Mouse (Mus musculus): ENCODE data around the gene Xrn2.
A peak's percentile ranks its signal among the peaks of the same experiment; 100 is the strongest.

Gene Xrn2

DNA sequence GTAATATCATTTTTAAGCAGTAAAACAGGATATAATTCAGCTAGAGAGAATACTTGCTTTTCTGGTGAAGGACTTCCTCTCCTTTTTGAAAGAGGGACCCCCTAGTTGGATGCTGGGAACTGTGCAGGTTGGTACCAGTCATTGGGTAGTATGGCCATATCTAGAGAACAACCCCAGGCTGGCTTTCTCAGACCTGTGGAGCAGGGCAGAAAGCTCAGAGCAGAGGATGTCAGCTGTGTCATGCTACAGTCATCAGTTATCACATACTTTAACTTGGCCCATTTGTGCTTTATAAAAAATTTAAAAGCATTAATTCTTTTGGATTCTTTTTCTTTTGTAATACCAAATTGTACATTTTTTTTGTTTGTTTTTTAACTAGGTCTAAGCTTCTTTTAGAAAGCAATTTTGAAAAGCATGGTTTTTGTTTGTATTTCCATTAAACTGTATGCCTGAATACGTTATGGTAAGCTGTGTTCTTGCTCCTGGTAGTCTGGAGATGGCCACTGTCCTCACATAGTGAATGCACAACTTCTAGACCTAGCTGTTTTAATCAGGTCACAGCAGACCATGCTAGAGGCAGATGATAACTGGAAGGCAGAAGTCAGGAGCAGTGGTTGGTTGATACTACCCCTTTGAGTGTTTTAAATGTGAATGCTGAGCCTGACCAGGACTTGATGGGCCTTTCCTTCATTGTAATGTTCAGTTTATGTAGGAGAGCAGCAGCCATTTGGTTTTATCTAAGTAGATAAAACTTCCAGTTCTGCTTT is 54.9 kb downstream of the Xrn2 start:
- no peak for DNase-seq (ENCODE audit: low spot score)

DNA sequence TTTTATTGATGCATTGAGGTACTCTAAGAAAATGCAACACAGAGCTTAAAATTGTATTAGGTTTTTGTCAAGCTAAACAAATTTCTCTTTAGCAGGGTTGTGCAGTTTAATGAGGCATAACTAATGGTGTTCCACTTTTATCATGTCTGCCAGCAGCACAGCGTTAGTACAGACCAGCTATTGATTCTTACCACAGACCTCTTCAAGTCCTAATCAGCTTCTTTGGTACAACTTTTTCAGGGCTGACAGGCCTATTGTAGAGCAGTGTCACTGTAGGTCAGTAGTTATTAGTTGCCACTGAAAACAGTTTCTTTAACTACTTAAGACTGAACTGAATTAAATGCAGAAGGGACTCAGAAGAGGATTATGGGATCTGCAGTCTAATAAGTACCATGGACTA is 56.3 kb downstream of the Xrn2 start:
- no peak for DNase-seq (ENCODE audit: low spot score)

DNA sequence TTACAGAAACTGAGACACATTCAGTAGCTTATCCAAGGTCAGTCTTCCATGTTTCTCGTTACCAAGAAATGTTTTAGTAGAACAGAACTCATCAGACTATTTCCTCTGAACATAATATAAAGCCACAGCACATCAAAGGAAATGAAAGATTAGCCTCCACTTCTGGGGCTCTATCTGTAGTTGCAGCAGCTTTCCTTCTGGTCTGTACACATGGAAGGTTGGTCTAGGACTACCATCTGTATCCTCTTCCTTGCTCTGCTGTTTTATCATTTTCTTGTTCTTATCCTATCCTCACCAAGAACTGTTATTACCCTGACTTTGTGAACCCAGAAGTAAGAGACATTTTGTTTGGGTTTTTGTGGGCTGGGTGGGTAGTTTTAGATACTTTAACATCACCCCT is 57.5 kb downstream of the Xrn2 start:
- DNase-seq (ENCODE audit: low spot score): no peak

- DNase-seq (ENCODE audit: low spot score): no peak
Measured at GRCm38 (mm10) chr2:147073962-147074361, 61.2 kb downstream of the Xrn2 start.

DNA sequence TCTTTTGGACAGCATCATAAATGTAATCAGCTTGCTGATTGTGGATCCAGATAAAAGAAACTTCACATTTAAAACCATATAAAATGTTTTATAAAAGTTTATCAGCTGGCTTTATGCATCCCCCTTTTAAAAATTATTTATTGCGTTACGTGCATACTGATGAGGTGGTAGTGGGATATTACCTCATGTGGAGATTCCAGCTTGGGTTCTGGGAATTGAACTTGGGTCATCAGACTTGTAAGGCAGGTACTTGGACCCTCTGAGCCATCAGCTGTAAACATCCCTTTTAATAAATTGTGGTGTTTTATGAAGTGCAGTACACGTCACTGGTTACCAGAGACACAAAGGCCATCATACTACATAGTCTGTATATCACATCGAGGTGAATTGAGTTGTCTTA is 61.6 kb downstream of the Xrn2 start:
- no peak for DNase-seq (ENCODE audit: low spot score)

GRCm38 (mm10) chr2:147082391-147082790 is 69.6 kb downstream of the Xrn2 start:
- no peak for DNase-seq (ENCODE audit: low spot score)

GRCm38 (mm10) chr2:147083471-147084365 is 70.9 kb downstream of the Xrn2 start:
- peak; percentile 45 for DNase-seq (ENCODE audit: low spot score)

- peak; percentile 61 for DNase-seq (ENCODE audit: low spot score)
Measured at GRCm38 (mm10) chr2:147084366-147085071, 71.7 kb downstream of the Xrn2 start.

- DNase-seq (ENCODE audit: low spot score): peak; percentile 43
Measured at GRCm38 (mm10) chr2:147085072-147085870, 72.5 kb downstream of the Xrn2 start, which contains the start of gene Nkx2-4. Gene Nkx2-4 (minus strand): TSS chr2:147085445.

DNA sequence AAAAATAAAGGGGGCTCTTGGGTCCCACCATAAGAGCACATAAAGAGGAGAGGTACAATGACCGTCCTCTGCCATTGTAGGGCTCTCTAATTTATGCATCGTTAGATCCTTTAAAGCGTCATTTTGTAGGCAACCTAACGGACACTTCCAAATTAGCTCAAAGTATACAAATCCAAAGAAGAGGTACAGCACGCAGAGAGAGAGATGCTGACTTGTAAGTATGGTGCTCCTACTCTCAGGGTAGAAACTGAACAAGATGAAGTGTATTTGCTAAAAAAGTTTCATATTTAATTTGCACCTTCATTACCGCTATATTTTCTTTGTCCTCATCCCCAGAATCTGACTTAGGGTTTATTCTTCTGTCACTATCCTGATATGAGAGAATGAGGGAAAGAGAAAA is 73.1 kb downstream of the Xrn2 start:
- no peak for DNase-seq (ENCODE audit: low spot score)

GRCm38 (mm10) chr2:147086441-147086840 is 73.6 kb downstream of the Xrn2 start:
- DNase-seq (ENCODE audit: low spot score): no peak

GRCm38 (mm10) chr2:147119736-147120135 is 106.9 kb downstream of the Xrn2 start:
- DNase-seq (ENCODE audit: low spot score): no peak

DNA sequence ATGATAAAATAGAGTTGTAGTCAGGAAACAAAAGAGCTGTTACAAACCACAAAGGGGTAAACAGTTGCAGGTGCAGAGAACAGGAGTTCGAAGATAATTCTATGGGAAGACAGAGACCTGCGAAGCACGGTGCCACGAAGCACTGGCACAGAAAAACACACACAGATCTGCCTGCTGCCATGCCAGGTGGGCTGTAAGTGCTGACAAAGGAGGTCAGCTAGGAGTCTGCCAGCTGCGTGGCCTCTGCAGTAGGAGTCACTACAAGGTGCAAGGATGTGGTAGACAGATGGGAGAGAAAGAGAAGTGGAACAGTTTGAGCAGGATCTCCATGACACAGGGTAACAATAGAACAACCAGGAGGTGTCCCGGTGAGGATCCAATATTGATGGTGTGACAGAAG is 114.6 kb downstream of the Xrn2 start:
- no peak for DNase-seq (ENCODE audit: low spot score)

Measured in testis, postnatal 10 days (tissue).